Mouse (Mus musculus) liver, embryonic 16.5 days (tissue): ENCODE data around the gene Trim15. TPM values are rescaled to one million over a fixed set of nuclear protein-coding genes. Genes with fewer than 3 reads are reported as not detected.
"Not testable (repeated sequence)": the region's sequence is repeated elsewhere in the genome, so short reads cannot be mapped to it uniquely, and the experiment has no call there.

ENCODE experiments used
- ATAC-seq: fragments of 200-750 bp; cut with Nextera tagmentation; 2 replicates; pipeline ENCODE4 v1.8.0; 2017; ENCODE audit warnings: low read depth, mild to moderate bottlenecking, moderate number of reproducible peaks, moderate library complexity
- H3K27ac ChIP-seq: fragments of 300-500 bp; sonication (generic); 2 replicates; pipeline ENCODE4 v1.5.1; 2014; ENCODE audit warnings: mild to moderate bottlenecking, low read length
- H3K27me3 ChIP-seq: fragments of 300-500 bp; sonication (generic); 2 replicates; pipeline ENCODE4 v1.6.1; 2014; ENCODE audit warnings: low read depth, low read length, mixed read lengths; ENCODE audit not compliant: control insufficient read depth, insufficient read depth
- H3K36me3 ChIP-seq: fragments of 300-500 bp; sonication (generic); 2 replicates; pipeline ENCODE4 v1.6.1; 2014; ENCODE audit warnings: mild to moderate bottlenecking; ENCODE audit not compliant: control insufficient read depth, insufficient read depth
- H3K4me1 ChIP-seq: fragments of 300-500 bp; sonication (generic); 2 replicates; pipeline ENCODE4 v1.6.1; 2014; ENCODE audit warnings: low read depth, low read length, mixed read lengths; ENCODE audit not compliant: control insufficient read depth
- H3K4me2 ChIP-seq: fragments of 300-500 bp; sonication (generic); 2 replicates; pipeline ENCODE4 v1.6.1; 2014; ENCODE audit warnings: low read depth, low read length, mixed read lengths
- H3K4me3 ChIP-seq: fragments of 300-500 bp; sonication (generic); 2 replicates; pipeline ENCODE4 v1.5.1; 2014; ENCODE audit warnings: low read depth, mild to moderate bottlenecking, low read length
- H3K9ac ChIP-seq: fragments of 300-500 bp; sonication (generic); 2 replicates; pipeline ENCODE4 v1.6.1; 2014; ENCODE audit warnings: low read depth, low read length
- H3K9me3 ChIP-seq: fragments of 300-500 bp; sonication (generic); replicated peaks from 2 replicates; pipeline ENCODE4 v1.6.1; 2016; ENCODE audit warnings: low read length; ENCODE audit not compliant: control insufficient read depth
- WGBS: fragments of 180-500 bp; shearing (Covaris S2); extraction: QIAGEN DNeasy Blood & Tissue Kit; methylation state at CpG from one replicate; pipeline ENCODE4 v1.1.7; 2014; ENCODE audit not compliant: insufficient replicate concordance; 5-methylcytosine and 5-hydroxymethylcytosine counted together
- polyA plus RNA-seq: library from polyadenylated mRNA; unstranded; fragments of >200 nt; fragmentation: Nextera tagmentation; extraction: Ambion mirVana; gene quantifications from 2 replicates; pipeline ENCODE4 v1.2.1, GENCODE M21; 2015

Trim15 gene
- polyA plus RNA-seq, 1 experiment from 2014 or later, result 0.55 TPM

GRCm38 (mm10) chr17:36839001-36839400 lies 28.0 kb downstream of the Trim15 start:
- WGBS, result 27% methylated on average over 5 of the region's 5 CpGs
- H3K27ac ChIP-seq, result no peak overlapping the region
- H3K9ac ChIP-seq, result no peak overlapping the region
- no peak overlapping the region for H3K4me3 ChIP-seq
- no peaks in the 10 kb centered on the region for H3K27me3 ChIP-seq
- no peak overlapping the region for H3K4me2 ChIP-seq
- ATAC-seq, result no peak
- peaks cover 27% of the 10 kb centered on the region for H3K4me1 ChIP-seq
- no peaks in the 10 kb centered on the region for H3K36me3 ChIP-seq
- H3K9me3 ChIP-seq, result no peaks in the 10 kb centered on the region

GRCm38 (mm10) chr17:36836874-36837647 lies 29.9 kb downstream of the Trim15 start, which contains the start of gene Trim26:
Gene Trim26, plus strand, starts transcription at chr17:36837134.
- Histone ChIP-seq H3K9ac (peak within 1 kb of the TSS; percentile 82), H3K4me2 (peak within 1 kb of the TSS; percentile 92), H3K4me1 (peaks cover 14% of the 10 kb centered on the region), H3K4me3 (peak within 1 kb of the TSS; percentile 82), H3K27me3 (no peaks in the 10 kb centered on the region), H3K9me3 (no peaks in the 10 kb centered on the region), H3K27ac (peak within 1 kb of the TSS; percentile 88), H3K36me3 (no peaks in the 10 kb centered on the region)
- ATAC-seq, result peak; percentile 97
- under 1% methylated on average over 56 of the region's 58 CpGs for WGBS

- no peak for ATAC-seq
- Histone ChIP-seq H3K4me1 (peaks cover 14% of the 10 kb centered on the region), H3K4me2 (peak overlapping the region; percentile 92), H3K27ac (peak overlapping the region; percentile 88), H3K4me3 (peak overlapping the region; percentile 82), H3K36me3 (no peaks in the 10 kb centered on the region), H3K9ac (peak overlapping the region; percentile 82), H3K9me3 (no peaks in the 10 kb centered on the region), H3K27me3 (no peaks in the 10 kb centered on the region)
- 15% methylated on average over 3 of the region's 3 CpGs for WGBS
These were observed 30.6 kb downstream of the Trim15 start for GRCm38 (mm10) chr17:36836427-36836812.

GRCm38 (mm10) chr17:36835591-36836426 lies 31.2 kb downstream of the Trim15 start:
- peak overlapping the region; percentile 82 for H3K9ac ChIP-seq
- H3K4me1 ChIP-seq, result peaks cover 14% of the 10 kb centered on the region
- peak; percentile 4 for ATAC-seq
- H3K4me2 ChIP-seq, result peak overlapping the region; percentile 92
- peak overlapping the region; percentile 82 for H3K4me3 ChIP-seq
- H3K27me3 ChIP-seq, result no peaks in the 10 kb centered on the region
- no peaks in the 10 kb centered on the region for H3K9me3 ChIP-seq
- H3K27ac ChIP-seq, result peak overlapping the region; percentile 88
- 27% methylated on average over 12 of the region's 12 CpGs for WGBS
- H3K36me3 ChIP-seq, result no peaks in the 10 kb centered on the region

- peaks cover 10% of the 10 kb centered on the region for H3K4me1 ChIP-seq
- no peak overlapping the region for H3K4me3 ChIP-seq
- 45% methylated on average over 4 of the region's 4 CpGs for WGBS
- ATAC-seq, result no peak
- H3K4me2 ChIP-seq, result no peak overlapping the region
- no peak overlapping the region for H3K9ac ChIP-seq
- no peaks in the 10 kb centered on the region for H3K9me3 ChIP-seq
- no peaks in the 10 kb centered on the region for H3K27me3 ChIP-seq
- H3K36me3 ChIP-seq, result no peaks in the 10 kb centered on the region
- H3K27ac ChIP-seq, result no peak overlapping the region
These were observed 34.3 kb downstream of the Trim15 start for GRCm38 (mm10) chr17:36832694-36833093.

- ATAC-seq, result no peak
- Histone ChIP-seq H3K27me3 (no peaks in the 10 kb centered on the region), H3K36me3 (no peaks in the 10 kb centered on the region), H3K4me3 (no peak overlapping the region), H3K4me1 (no peaks in the 10 kb centered on the region), H3K9ac (no peak overlapping the region), H3K27ac (no peak overlapping the region), H3K4me2 (no peak overlapping the region), H3K9me3 (no peaks in the 10 kb centered on the region)
- 42% methylated on average over 3 of the region's 3 CpGs for WGBS
These were observed 36.5 kb downstream of the Trim15 start for GRCm38 (mm10) chr17:36830470-36830869.

GRCm38 (mm10) chr17:36828488-36828887 lies 38.5 kb downstream of the Trim15 start:
- Histone ChIP-seq H3K36me3 (no peaks in the 10 kb centered on the region), H3K27me3 (no peaks in the 10 kb centered on the region), H3K4me2 (no peak overlapping the region), H3K9ac (no peak overlapping the region), H3K4me1 (no peaks in the 10 kb centered on the region), H3K27ac (no peak overlapping the region), H3K4me3 (no peak overlapping the region), H3K9me3 (no peaks in the 10 kb centered on the region)
- ATAC-seq, result peak; percentile 43; the same call in 1 of the 2 replicates
- WGBS, result 47% methylated on average over 2 of the region's 2 CpGs

GRCm38 (mm10) chr17:36826002-36826401 lies 41.0 kb downstream of the Trim15 start:
- H3K36me3 ChIP-seq, H3K9ac ChIP-seq, H3K4me1 ChIP-seq, H3K27me3 ChIP-seq, H3K9me3 ChIP-seq, H3K4me2 ChIP-seq, H3K4me3 ChIP-seq, H3K27ac ChIP-seq: not testable (repeated sequence)
- 15% methylated on average over 5 of the region's 5 CpGs for WGBS
- peak; percentile 50; the same call in 1 of the 2 replicates for ATAC-seq

- ATAC-seq, result no peak
- Histone ChIP-seq H3K4me3 (no peak overlapping the region), H3K9ac (no peak overlapping the region), H3K27me3 (no peaks in the 10 kb centered on the region), H3K36me3 (no peaks in the 10 kb centered on the region), H3K4me2 (no peak overlapping the region), H3K4me1 (no peaks in the 10 kb centered on the region), H3K9me3 (no peaks in the 10 kb centered on the region), H3K27ac (no peak overlapping the region)
- WGBS, result 19% methylated on average over 4 of the region's 4 CpGs
These were observed 41.5 kb downstream of the Trim15 start for GRCm38 (mm10) chr17:36825525-36825924.
